Mouse (Mus musculus) liver, embryonic 16.5 days (tissue): ENCODE results near the gene Cxcl9. TPM values are rescaled to one million over a fixed set of nuclear protein-coding genes. Genes with fewer than 3 reads are reported as not detected.
"Not testable (repeated sequence)": the region's sequence is repeated elsewhere in the genome, so short reads cannot be mapped to it uniquely, and the experiment has no call there.

ENCODE experiments used
- ATAC-seq: fragments of 200-750 bp; cut with Nextera tagmentation; 2 replicates; pipeline ENCODE4 v1.8.0; 2017; ENCODE audit warnings: low read depth, mild to moderate bottlenecking, moderate number of reproducible peaks, moderate library complexity
- H3K27ac ChIP-seq: fragments of 300-500 bp; sonication (generic); 2 replicates; pipeline ENCODE4 v1.5.1; 2014; ENCODE audit warnings: mild to moderate bottlenecking, low read length
- H3K27me3 ChIP-seq: fragments of 300-500 bp; sonication (generic); 2 replicates; pipeline ENCODE4 v1.6.1; 2014; ENCODE audit warnings: low read depth, low read length, mixed read lengths; ENCODE audit not compliant: control insufficient read depth, insufficient read depth
- H3K36me3 ChIP-seq: fragments of 300-500 bp; sonication (generic); 2 replicates; pipeline ENCODE4 v1.6.1; 2014; ENCODE audit warnings: mild to moderate bottlenecking; ENCODE audit not compliant: control insufficient read depth, insufficient read depth
- H3K4me1 ChIP-seq: fragments of 300-500 bp; sonication (generic); 2 replicates; pipeline ENCODE4 v1.6.1; 2014; ENCODE audit warnings: low read depth, low read length, mixed read lengths; ENCODE audit not compliant: control insufficient read depth
- H3K4me2 ChIP-seq: fragments of 300-500 bp; sonication (generic); 2 replicates; pipeline ENCODE4 v1.6.1; 2014; ENCODE audit warnings: low read depth, low read length, mixed read lengths
- H3K4me3 ChIP-seq: fragments of 300-500 bp; sonication (generic); 2 replicates; pipeline ENCODE4 v1.5.1; 2014; ENCODE audit warnings: low read depth, mild to moderate bottlenecking, low read length
- H3K9ac ChIP-seq: fragments of 300-500 bp; sonication (generic); 2 replicates; pipeline ENCODE4 v1.6.1; 2014; ENCODE audit warnings: low read depth, low read length
- H3K9me3 ChIP-seq: fragments of 300-500 bp; sonication (generic); replicated peaks from 2 replicates; pipeline ENCODE4 v1.6.1; 2016; ENCODE audit warnings: low read length; ENCODE audit not compliant: control insufficient read depth
- WGBS: fragments of 180-500 bp; shearing (Covaris S2); extraction: QIAGEN DNeasy Blood & Tissue Kit; methylation state at CpG from one replicate; pipeline ENCODE4 v1.1.7; 2014; ENCODE audit not compliant: insufficient replicate concordance; 5-methylcytosine and 5-hydroxymethylcytosine counted together
- polyA plus RNA-seq: library from polyadenylated mRNA; unstranded; fragments of >200 nt; fragmentation: Nextera tagmentation; extraction: Ambion mirVana; gene quantifications from 2 replicates; pipeline ENCODE4 v1.2.1, GENCODE M21; 2015

Cxcl9 gene
- polyA plus RNA-seq, 1 experiment from 2014 or later = 0.20 TPM

- WGBS = 11% methylated on average over 11 of the region's 11 CpGs
- H3K9ac ChIP-seq = peak overlapping the region; percentile 54
- no peaks in the 10 kb centered on the region for H3K9me3 ChIP-seq
- H3K4me3 ChIP-seq = peak overlapping the region; percentile 58
- peaks cover 8% of the 10 kb centered on the region for H3K4me1 ChIP-seq
- H3K27me3 ChIP-seq = no peaks in the 10 kb centered on the region
- H3K27ac ChIP-seq = peak overlapping the region; percentile 73
- no peaks in the 10 kb centered on the region for H3K36me3 ChIP-seq
- peak overlapping the region; percentile 50 for H3K4me2 ChIP-seq
- ATAC-seq = peak; percentile 72
Observed at GRCm38 (mm10) chr5:92353517-92353916, 25.6 kb upstream of the Cxcl9 start.

GRCm38 (mm10) chr5:92352716-92353115 lies 24.8 kb upstream of the Cxcl9 start:
- H3K4me1 ChIP-seq = peaks cover 14% of the 10 kb centered on the region
- peak overlapping the region; percentile 58; the same call in 1 of the 2 replicates for H3K4me3 ChIP-seq
- H3K4me2 ChIP-seq = peak overlapping the region; percentile 50
- not testable (repeated sequence) for H3K9me3 ChIP-seq, ATAC-seq, H3K9ac ChIP-seq, H3K36me3 ChIP-seq, H3K27me3 ChIP-seq
- 70% methylated on average over 4 of the region's 4 CpGs for WGBS
- peak overlapping the region; percentile 52; the same call in 1 of the 2 replicates for H3K27ac ChIP-seq

- Histone ChIP-seq H3K27ac (no peak overlapping the region), H3K4me2 (peak overlapping the region; percentile 25; the same call in 1 of the 2 replicates), H3K4me3 (no peak overlapping the region), H3K4me1 (peaks cover 14% of the 10 kb centered on the region), H3K9ac (no peak overlapping the region), H3K9me3 (no peaks in the 10 kb centered on the region), H3K27me3 (no peaks in the 10 kb centered on the region), H3K36me3 (no peaks in the 10 kb centered on the region)
- WGBS = 57% methylated on average over 7 of the region's 7 CpGs
- ATAC-seq = no peak
Observed at GRCm38 (mm10) chr5:92349731-92350130, 21.9 kb upstream of the Cxcl9 start.

GRCm38 (mm10) chr5:92348794-92349413 lies 21.0 kb upstream of the Cxcl9 start, which contains the start of gene Cxcl10:
Cxcl10 (minus strand) TSS chr5:92348889.
- Histone ChIP-seq H3K4me2 (peak within 1 kb of the TSS; percentile 60), H3K9ac (peak within 1 kb of the TSS; percentile 34; the same call in 1 of the 2 replicates), H3K27me3 (no peaks in the 10 kb centered on the region), H3K9me3 (no peaks in the 10 kb centered on the region), H3K4me3 (peak within 1 kb of the TSS; percentile 30), H3K27ac (no peak within 1 kb of the TSS), H3K4me1 (peaks cover 14% of the 10 kb centered on the region), H3K36me3 (no peaks in the 10 kb centered on the region)
- peak; percentile 86 for ATAC-seq
- WGBS = 11% methylated on average over 14 of the region's 14 CpGs

GRCm38 (mm10) chr5:92345006-92345405 lies 17.1 kb upstream of the Cxcl9 start:
- no peak overlapping the region for H3K4me2 ChIP-seq

GRCm38 (mm10) chr5:92340606-92341005 lies 12.7 kb upstream of the Cxcl9 start:
- no peak for ATAC-seq
- 55% methylated on average over 4 of the region's 4 CpGs for WGBS
- H3K9me3 ChIP-seq = no peaks in the 10 kb centered on the region
- no peaks in the 10 kb centered on the region for H3K36me3 ChIP-seq
- H3K4me1 ChIP-seq = no peaks in the 10 kb centered on the region
- no peak overlapping the region for H3K4me2 ChIP-seq
- H3K4me3 ChIP-seq = no peak overlapping the region
- H3K9ac ChIP-seq = no peak overlapping the region
- H3K27ac ChIP-seq = no peak overlapping the region
- no peaks in the 10 kb centered on the region for H3K27me3 ChIP-seq

More at GRCm38 (mm10) chr5:92345006-92345405, 17.1 kb upstream of the Cxcl9 start:
- no peaks in the 10 kb centered on the region for H3K27me3 ChIP-seq
- H3K36me3 ChIP-seq = no peaks in the 10 kb centered on the region
- no peak overlapping the region for H3K4me3 ChIP-seq
- H3K9ac ChIP-seq = no peak overlapping the region
- H3K27ac ChIP-seq = no peak overlapping the region
- H3K9me3 ChIP-seq = no peaks in the 10 kb centered on the region
- ATAC-seq = no peak
- peaks cover 11% of the 10 kb centered on the region for H3K4me1 ChIP-seq
- WGBS = 57% methylated on average over 8 of the region's 8 CpGs

- no peak for ATAC-seq
- no peaks in the 10 kb centered on the region for H3K27me3 ChIP-seq
- H3K9ac ChIP-seq = no peak overlapping the region
- no peak overlapping the region for H3K4me3 ChIP-seq
- no peak overlapping the region for H3K4me2 ChIP-seq
- H3K9me3 ChIP-seq = no peaks in the 10 kb centered on the region
- H3K27ac ChIP-seq = no peak overlapping the region
- no peaks in the 10 kb centered on the region for H3K4me1 ChIP-seq
- no peaks in the 10 kb centered on the region for H3K36me3 ChIP-seq
- WGBS = 52% methylated on average over 3 of the region's 3 CpGs
Observed at GRCm38 (mm10) chr5:92336743-92337142, 8.9 kb upstream of the Cxcl9 start.

GRCm38 (mm10) chr5:92332359-92332840 lies 4.5 kb upstream of the Cxcl9 start:
- Histone ChIP-seq H3K4me2 (no peak overlapping the region; the same call in 1 of the 2 replicates), H3K27ac (peak overlapping the region; percentile 12; the same call in 1 of the 2 replicates), H3K9me3 (no peaks in the 10 kb centered on the region), H3K9ac (no peak overlapping the region), H3K4me1 (no peaks in the 10 kb centered on the region), H3K4me3 (no peak overlapping the region), H3K27me3 (no peaks in the 10 kb centered on the region), H3K36me3 (no peaks in the 10 kb centered on the region)
- ATAC-seq = no peak; the same call in 1 of the 2 replicates
- 66% methylated on average over 9 of the region's 9 CpGs for WGBS

- Histone ChIP-seq H3K36me3 (no peaks in the 10 kb centered on the region), H3K4me1 (no peaks in the 10 kb centered on the region), H3K9ac (no peak within 1 kb of the TSS), H3K27ac (peak within 1 kb of the TSS; percentile 12; the same call in 1 of the 2 replicates), H3K4me2 (no peak within 1 kb of the TSS; the same call in 1 of the 2 replicates), H3K27me3 (no peaks in the 10 kb centered on the region), H3K9me3 (no peaks in the 10 kb centered on the region), H3K4me3 (no peak within 1 kb of the TSS)
- ATAC-seq = no peak
- WGBS = 81% methylated on average over 17 of the region's 17 CpGs
Observed at GRCm38 (mm10) chr5:92331635-92332338, 3.9 kb upstream of the Cxcl9 start, which contains the start of gene Art3. Art3 (plus strand) TSS chr5:92331827.
